Mouse (Mus musculus) brain, embryonic 14.5 days (tissue): ENCODE data around the gene Dtx3.

Experiments
- CTCF ChIP-seq: fragments of 200-500 bp; IDR thresholded peaks from 2 replicates; pipeline ENCODE4 v1.5.1; 2012; ENCODE audit warnings: inconsistent platforms, mild to moderate bottlenecking, moderate library complexity, borderline replicate concordance; ENCODE audit not compliant: insufficient read depth, insufficient read length; ENCODE audit errors: extremely low read depth
- POLR2A ChIP-seq: fragments of 200-500 bp; IDR thresholded peaks from 2 replicates; pipeline ENCODE4 v1.6.1; 2012; ENCODE audit warnings: mild to moderate bottlenecking, inconsistent platforms, borderline replicate concordance; ENCODE audit not compliant: poor library complexity, insufficient read depth, insufficient read length, severe bottlenecking; ENCODE audit errors: extremely low read depth

DNA sequence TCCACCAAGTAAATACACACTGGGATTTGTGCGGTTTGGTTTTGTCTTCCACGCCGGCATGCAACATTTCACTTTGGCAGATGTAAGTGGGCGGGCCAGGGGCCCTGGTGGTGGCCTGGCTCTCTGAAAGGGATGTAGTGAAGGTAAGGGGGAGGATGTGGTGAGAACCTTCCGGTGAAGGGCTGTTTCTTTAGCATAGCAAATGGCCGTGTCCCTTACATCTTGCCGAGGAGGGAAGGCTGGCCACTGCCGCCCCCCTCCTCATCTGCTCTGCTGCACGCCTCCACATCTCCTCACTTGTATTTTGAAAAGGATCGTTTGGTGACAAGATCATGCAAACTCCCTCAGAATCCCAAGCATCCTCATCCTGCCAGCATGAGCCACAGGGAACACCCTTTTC is 30.2 kb upstream of the Dtx3 start:
- TF ChIP-seq CTCF = no peak
- no peak for TF ChIP-seq POLR2A
